Mouse (Mus musculus) heart, adult 2 months (tissue): Measurements from ENCODE around the gene Sugt1.

ENCODE experiments used
- CTCF ChIP-seq: fragments of 200-600 bp; IDR thresholded peaks from 2 replicates; pipeline ENCODE4 v1.8.1; 2022; ENCODE audit warnings: antibody characterized with exemption, mild to moderate bottlenecking, moderate library complexity
- EP300 ChIP-seq: fragments of 200-500 bp; IDR thresholded peaks from 2 replicates; pipeline ENCODE4 v1.6.1; 2011; ENCODE audit warnings: low read depth, low read length, control low read depth; ENCODE audit not compliant: insufficient read depth
- POLR2A ChIP-seq: fragments of 200-500 bp; IDR thresholded peaks from 2 replicates; pipeline ENCODE4 v1.6.1; 2011; ENCODE audit warnings: mild to moderate bottlenecking, low read depth, low read length, control low read depth; ENCODE audit not compliant: insufficient read depth

- TF ChIP-seq CTCF (peak; percentile 49), POLR2A (no peak), EP300 (no peak)
Observed at GRCm38 (mm10) chr14:79564784-79565183, 22.7 kb upstream of the Sugt1 start.
